Mouse (Mus musculus) ES-E14 (cell line): ENCODE data around the gene Cryzl1. TPM values are rescaled to one million over a fixed set of nuclear protein-coding genes. Genes with fewer than 3 reads are reported as not detected.

Source experiments
- DNase-seq: peaks from one replicate; pipeline ENCODE4 v3.0.0-alpha.2; 2013; ENCODE audit warnings: low read depth, low spot score
- H3K27ac ChIP-seq: 2 replicates; pipeline ENCODE4 v1.5.1; 2012; ENCODE audit warnings: low read depth, mild to moderate bottlenecking, low read length, moderate library complexity, mixed read lengths; ENCODE audit not compliant: poor library complexity, insufficient read depth, severe bottlenecking
- H3K36me3 ChIP-seq: 2 replicates; pipeline ENCODE4 v1.6.1; 2012; ENCODE audit warnings: mild to moderate bottlenecking, low read length, moderate library complexity, mixed read lengths; ENCODE audit not compliant: control insufficient read depth, poor library complexity, insufficient read depth, severe bottlenecking
- H3K4me1 ChIP-seq, 2 experiments: fragments of 150-350 bp in 1 of 2; sonication (generic) in 1 of 2; 2 replicates each; pipeline ENCODE4 v1.6.1; 2012; ENCODE audit warnings: low read length in 2 of 2, mild to moderate bottlenecking in 1 of 2, mixed read lengths in 1 of 2; ENCODE audit not compliant: control insufficient read depth in 2 of 2, insufficient read depth in 2 of 2, poor library complexity in 1 of 2
- H3K4me3 ChIP-seq, 2 experiments: fragments of 150-350 bp in 1 of 2; sonication (generic) in 1 of 2; 2 replicates each; pipeline ENCODE4 v1.5.1; 2012; ENCODE audit warnings: low read length in 2 of 2, low read depth in 1 of 2, mild to moderate bottlenecking in 1 of 2, mixed read lengths in 1 of 2; ENCODE audit not compliant: insufficient read depth in 1 of 2, poor library complexity in 1 of 2, severe bottlenecking in 1 of 2
- H3K9ac ChIP-seq: 2 replicates; pipeline ENCODE4 v1.6.1; 2012; ENCODE audit warnings: low read depth, mild to moderate bottlenecking, low read length, mixed read lengths; ENCODE audit not compliant: poor library complexity, insufficient read depth, severe bottlenecking
- H3K9me3 ChIP-seq: fragments of 150-350 bp; sonication (generic); 2 replicates; pipeline ENCODE4 v1.6.1; 2012; ENCODE audit warnings: low read depth, mild to moderate bottlenecking, low read length; ENCODE audit not compliant: control insufficient read depth, insufficient read depth
- CHD2 ChIP-seq: IDR thresholded peaks from 2 replicates; pipeline ENCODE4 v1.6.1; 2014; ENCODE audit warnings: mild to moderate bottlenecking, low read depth, low read length, inconsistent platforms
- HCFC1 ChIP-seq: IDR thresholded peaks from 2 replicates; pipeline ENCODE4 v1.6.1; 2012; ENCODE audit warnings: low read length, inconsistent platforms, borderline replicate concordance; ENCODE audit not compliant: insufficient read depth
- MAFK ChIP-seq: IDR thresholded peaks from 2 replicates; pipeline ENCODE4 v1.6.1; 2014; ENCODE audit warnings: mild to moderate bottlenecking, low read depth, low read length, inconsistent platforms; ENCODE audit not compliant: insufficient read depth
- ZC3H11A ChIP-seq: IDR thresholded peaks from 2 replicates; pipeline ENCODE4 v1.6.1; 2012; ENCODE audit warnings: low read depth, mild to moderate bottlenecking, inconsistent platforms, low read length, borderline replicate concordance
- ZNF384 ChIP-seq: IDR thresholded peaks from 2 replicates; pipeline ENCODE4 v1.6.1; 2012; ENCODE audit warnings: low read depth, low read length, inconsistent platforms
- in situ Hi-C, 2 experiments: fragments of 600-800 bp; cut with MboI; formaldehyde crosslinking; loops; one replicate each; pipeline ENCODE4 v1.15.1; 2025; ENCODE audit warnings: low sequenced_read_pairs in 2 of 2, inconsistent platforms in 1 of 2; ENCODE audit not compliant: unreplicated experiment in 2 of 2
- total RNA-seq: library from RNA; depleted of rRNA; stranded (reverse); fragments of 300-350 nt; gene quantifications from 2 replicates; pipeline ENCODE4 v1.2.3, GENCODE M21; 2012

Gene Cryzl1
- total RNA-seq, 1 experiment = 19.0 TPM

DNA sequence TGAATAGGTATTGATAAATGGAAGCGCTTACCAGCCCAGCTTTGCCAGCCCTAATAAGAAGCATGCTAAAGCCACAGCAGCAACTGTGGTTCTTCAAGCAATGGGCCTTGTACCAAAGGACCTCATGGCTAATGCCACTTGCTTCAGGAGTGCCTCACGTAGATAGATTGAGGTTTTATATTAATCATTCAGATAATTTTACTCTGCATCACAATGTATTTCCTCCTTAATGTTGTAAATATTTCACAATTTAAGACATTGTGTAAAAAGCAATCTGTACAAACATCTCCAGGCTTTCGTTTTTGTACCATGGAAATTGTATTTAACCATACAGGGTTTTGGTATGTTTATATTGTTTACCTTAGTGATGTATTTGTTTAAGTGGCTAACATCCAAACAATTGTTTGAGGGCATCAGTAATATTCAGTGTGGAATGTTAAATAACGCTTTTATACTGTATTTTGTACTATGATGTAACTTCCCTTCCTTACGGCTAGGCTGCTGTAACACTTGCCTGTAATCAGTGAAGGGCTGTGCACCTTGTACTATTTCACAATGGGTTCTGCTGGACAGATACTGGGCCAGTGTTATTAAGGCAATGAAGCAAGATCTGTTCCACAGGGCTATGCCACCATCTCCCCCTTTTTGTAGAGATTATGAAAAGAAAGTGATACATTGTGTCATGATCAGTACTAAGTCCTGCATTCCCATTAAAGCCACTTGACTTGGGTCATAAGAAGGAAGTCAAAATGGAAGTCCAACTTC lies 50.4 kb downstream of the Cryzl1 start:
- TF ChIP-seq CHD2 (no peak), MAFK (no peak), ZNF384 (no peak), HCFC1 (no peak), ZC3H11A (no peak)
- no peak overlapping the region for H3K27ac ChIP-seq
- no peak overlapping the region for H3K4me3 ChIP-seq
- no peak for DNase-seq
- no peaks in the 10 kb centered on the region for H3K9me3 ChIP-seq
- in situ Hi-C loops = no loop called here
- no peaks in the 10 kb centered on the region for H3K4me1 ChIP-seq
- no peak overlapping the region for H3K9ac ChIP-seq
- H3K36me3 ChIP-seq = peaks cover 34% of the 10 kb centered on the region

GRCm38 (mm10) chr16:91674500-91674899 lies 54.3 kb downstream of the Cryzl1 start:
- H3K27ac ChIP-seq = no peak overlapping the region
- no peaks in the 10 kb centered on the region for H3K4me1 ChIP-seq
- H3K9me3 ChIP-seq = no peaks in the 10 kb centered on the region
- no peak for DNase-seq
- H3K4me3 ChIP-seq = no peak overlapping the region
- H3K9ac ChIP-seq = no peak overlapping the region
- peaks cover 37% of the 10 kb centered on the region for H3K36me3 ChIP-seq
- in situ Hi-C loops = no loop called here
- no peak for TF ChIP-seq ZC3H11A
- TF ChIP-seq ZNF384 = no peak
- TF ChIP-seq CHD2 = no peak
- no peak for TF ChIP-seq HCFC1
- no peak for TF ChIP-seq MAFK

GRCm38 (mm10) chr16:91663795-91664194 lies 65.0 kb downstream of the Cryzl1 start:
- DNase-seq = no peak
- Histone ChIP-seq H3K9me3 (no peaks in the 10 kb centered on the region), H3K4me1 (peaks cover 0 to 1% of the 10 kb centered on the region in 2 experiments; a peak in 1 of 4 replicates), H3K27ac (no peak overlapping the region), H3K36me3 (peaks cover 56% of the 10 kb centered on the region), H3K4me3 (no peak overlapping the region), H3K9ac (no peak overlapping the region)
- in situ Hi-C loops = loop anchor here in 1 of 2 experiments (10.0 kb wide), 1 partner anchor 1419 kb away; no protein-coding TSS in a partner anchor
- TF ChIP-seq ZC3H11A (no peak), CHD2 (no peak), MAFK (no peak), ZNF384 (no peak), HCFC1 (no peak)

DNA sequence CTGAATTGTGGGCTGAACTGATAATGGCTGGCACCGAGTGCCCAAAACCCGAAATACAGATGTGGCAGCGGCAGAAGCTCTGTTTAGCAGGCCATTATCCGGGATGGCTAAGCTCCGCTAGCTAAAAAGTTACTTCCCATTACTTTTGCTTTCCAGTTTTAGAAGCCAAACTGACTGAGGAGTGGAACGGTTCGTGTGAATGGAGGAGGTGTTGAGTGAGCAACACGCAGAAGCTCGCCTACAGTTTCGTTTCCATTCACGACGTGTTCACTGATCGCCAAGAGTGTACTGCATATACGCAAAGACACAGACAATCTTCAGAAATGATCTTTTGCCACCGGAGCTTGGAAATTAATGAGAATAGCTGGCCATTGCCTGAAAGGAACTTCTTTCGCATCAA lies 66.4 kb downstream of the Cryzl1 start:
- Histone ChIP-seq H3K36me3 (peaks cover 68% of the 10 kb centered on the region), H3K27ac (no peak overlapping the region), H3K4me1 (peaks cover 0 to 1% of the 10 kb centered on the region in 2 experiments; a peak in 1 of 4 replicates), H3K9ac (no peak overlapping the region), H3K4me3 (no peak overlapping the region), H3K9me3 (no peaks in the 10 kb centered on the region)
- DNase-seq = no peak
- in situ Hi-C loops = loop anchor here in 1 of 2 experiments (10.0 kb wide), 1 partner anchor 1418 kb away; no protein-coding TSS in a partner anchor
- TF ChIP-seq HCFC1 (no peak), ZC3H11A (no peak), ZNF384 (no peak), MAFK (no peak), CHD2 (no peak)
